Mouse (Mus musculus) megakaryocyte, embryonic 14.5 days (primary cell): ENCODE measurements around the gene Rhoa.

Source experiments
- FLI1 ChIP-seq: IDR thresholded peaks from 2 replicates; pipeline ENCODE4 v1.6.1; 2012; ENCODE audit warnings: low read length, inconsistent platforms, mixed read lengths
- GATA1 ChIP-seq: IDR thresholded peaks from 3 replicates; pipeline ENCODE4 v1.6.1; 2012; ENCODE audit warnings: mixed read lengths, low read length, inconsistent platforms, borderline replicate concordance

DNA sequence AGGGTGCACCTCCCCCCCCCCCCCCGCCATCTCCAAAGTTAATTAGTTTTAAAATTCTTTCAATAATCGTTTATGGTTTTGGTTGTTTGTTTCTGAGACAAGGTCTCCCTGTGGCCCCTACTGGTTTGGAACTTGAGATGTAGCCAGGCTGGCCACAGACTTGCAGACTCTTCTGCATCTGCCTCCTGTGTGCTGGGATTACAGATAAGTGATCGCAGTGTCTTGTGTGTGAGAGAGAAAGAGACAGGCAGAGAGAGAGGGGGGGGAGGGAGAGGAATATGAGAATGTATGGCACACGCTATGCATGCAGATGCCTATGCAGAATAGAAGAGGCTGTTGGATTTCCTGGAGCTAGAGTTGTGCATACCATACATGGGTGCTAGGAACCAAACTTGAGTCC lies 43.8 kb downstream of the Rhoa start:
- TF ChIP-seq GATA1, result no peak
- no peak for TF ChIP-seq FLI1
